Mouse (Mus musculus) olfactory bulb, adult 2 months (tissue): ENCODE results near the gene Pnmt.

ENCODE experiments used
- CTCF ChIP-seq: fragments of 200-500 bp; IDR thresholded peaks from 2 replicates; pipeline ENCODE4 v1.5.1; 2012; ENCODE audit warnings: low read depth, mild to moderate bottlenecking, low read length, moderate library complexity; ENCODE audit not compliant: insufficient read depth
- POLR2A ChIP-seq: fragments of 200-500 bp; IDR thresholded peaks from 2 replicates; pipeline ENCODE4 v1.6.1; 2012; ENCODE audit warnings: mild to moderate bottlenecking, low read depth, low read length, moderate library complexity; ENCODE audit not compliant: insufficient read depth

GRCm38 (mm10) chr11:98367171-98367862 is 18.9 kb upstream of the Pnmt start:
- no peak for TF ChIP-seq POLR2A
- no peak for TF ChIP-seq CTCF
